Mouse (Mus musculus) cerebellum, postnatal 14 days (tissue): ENCODE data around the gene Fam120b.
A peak's percentile ranks its signal among the peaks of the same experiment; 100 is the strongest.

Source experiments
- DNase-seq, 2 experiments: peaks; one replicate each; pipeline ENCODE4 v3.0.0; 2021; ENCODE audit warnings: mixed read lengths in 2 of 2

Gene Fam120b

DNA sequence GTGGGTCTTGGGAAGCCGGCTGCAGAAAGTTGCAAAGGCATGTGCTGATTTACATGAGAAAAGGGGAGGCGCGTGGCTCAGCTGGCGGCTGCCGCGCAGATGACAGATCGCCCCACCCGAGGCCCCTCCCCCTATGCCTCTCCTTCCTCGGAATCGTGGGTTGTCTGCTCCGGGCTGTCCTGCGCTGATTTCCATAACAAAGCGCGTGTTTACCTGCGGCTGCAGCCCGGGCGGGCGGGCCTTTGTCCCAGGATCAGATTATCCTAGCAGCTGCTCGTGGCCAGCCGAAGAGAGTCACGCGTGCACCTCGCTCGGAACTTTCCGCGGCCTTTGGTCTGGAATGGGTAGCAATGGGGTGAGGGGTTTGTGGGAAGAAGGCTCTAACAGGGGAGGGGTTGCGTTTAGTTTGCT, 15.4 kb upstream of the Fam120b start:
- no peak for DNase-seq

DNA sequence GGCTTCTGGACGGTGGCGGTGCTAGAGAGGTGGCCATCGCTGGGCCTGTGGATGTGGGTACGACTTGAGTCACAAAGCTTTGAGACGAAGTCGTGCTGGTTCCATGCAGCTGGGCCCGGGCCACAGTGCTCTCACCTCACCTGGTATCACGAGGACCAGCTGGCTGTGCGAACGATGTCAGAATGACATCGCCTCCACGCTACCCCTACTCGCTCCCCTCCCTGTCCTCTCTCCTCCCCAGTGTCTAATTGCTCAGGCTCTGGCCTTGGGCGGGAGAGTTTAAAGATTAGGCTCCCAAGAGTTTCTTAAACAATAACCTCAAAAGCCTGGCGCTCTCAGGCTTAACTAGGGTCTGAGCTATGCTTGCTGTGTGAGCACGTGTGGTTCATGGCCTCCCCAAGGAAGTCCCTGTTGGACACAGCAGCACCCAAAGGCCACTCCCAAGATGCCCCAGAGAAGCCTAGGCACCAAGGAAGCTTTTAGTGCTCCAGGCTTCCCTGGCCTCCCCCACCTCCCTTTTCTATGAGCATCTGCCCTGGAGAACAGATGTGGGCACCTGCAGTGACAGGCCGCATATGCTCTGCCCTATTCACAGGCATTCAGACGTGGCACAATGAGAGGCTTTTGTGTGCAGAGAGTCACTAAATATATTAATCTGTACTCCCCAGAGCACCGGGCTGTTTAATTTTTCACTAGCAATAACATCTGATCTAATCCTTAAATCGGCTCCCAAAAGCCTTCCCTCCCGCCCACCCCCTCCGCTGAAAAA, 14.7 kb upstream of the Fam120b start:
- no peak for DNase-seq

DNA sequence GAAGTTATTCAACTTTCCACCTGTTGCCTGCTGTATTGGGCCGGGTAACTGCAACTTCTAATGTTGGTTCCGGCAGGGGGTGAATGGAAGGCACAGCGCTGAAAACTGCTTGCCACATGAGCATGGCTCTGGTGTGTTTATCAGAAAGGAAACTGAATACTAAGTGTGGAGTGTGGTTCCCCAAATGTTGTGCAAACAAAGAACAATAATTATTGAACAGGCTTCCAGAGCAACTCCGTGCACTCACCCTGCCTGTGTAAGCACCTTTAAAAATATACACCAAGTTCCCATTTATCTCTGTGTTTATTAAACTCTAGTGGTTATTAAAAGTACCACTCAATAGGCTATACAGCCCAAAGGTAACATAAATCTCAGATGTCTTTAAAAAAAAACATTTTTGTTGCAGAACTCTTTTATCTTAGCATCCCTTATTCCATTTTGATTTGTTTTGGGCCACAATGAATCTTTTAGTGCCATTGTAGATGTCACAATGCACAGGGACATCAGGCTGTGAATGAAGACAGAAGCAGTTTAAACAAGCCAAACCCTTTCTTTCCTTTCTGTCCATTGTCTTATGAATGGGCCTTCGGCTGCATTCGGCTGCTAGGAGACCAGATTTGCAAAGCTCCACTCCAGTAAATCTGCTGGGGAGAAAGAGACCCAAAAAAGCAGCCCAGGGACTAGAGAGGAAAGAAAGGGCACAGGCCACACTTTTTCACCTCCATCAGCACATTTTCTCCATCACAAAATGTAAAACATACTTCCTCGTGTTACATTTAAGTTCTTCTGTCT, 13.9 kb upstream of the Fam120b start:
- no peak for DNase-seq

DNA sequence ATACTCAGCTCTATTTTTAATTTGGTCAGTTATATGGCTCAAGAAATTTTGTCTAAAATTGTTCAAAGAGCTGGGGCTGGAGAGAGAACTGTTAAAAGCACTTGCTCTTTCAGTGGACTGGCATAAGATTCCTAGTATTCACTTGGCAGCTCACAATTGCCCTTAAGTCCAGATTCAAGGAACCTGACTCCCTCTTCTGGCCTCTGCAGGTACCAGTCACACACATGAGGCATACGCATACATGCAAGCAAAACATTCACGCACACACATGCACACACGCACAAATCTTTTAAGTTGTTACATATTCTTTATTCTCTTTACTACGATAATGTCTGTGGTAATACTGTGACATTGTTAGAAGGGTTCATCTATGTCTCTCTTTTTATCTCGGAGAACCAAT, 12.6 kb upstream of the Fam120b start:
- DNase-seq = no peak

DNA sequence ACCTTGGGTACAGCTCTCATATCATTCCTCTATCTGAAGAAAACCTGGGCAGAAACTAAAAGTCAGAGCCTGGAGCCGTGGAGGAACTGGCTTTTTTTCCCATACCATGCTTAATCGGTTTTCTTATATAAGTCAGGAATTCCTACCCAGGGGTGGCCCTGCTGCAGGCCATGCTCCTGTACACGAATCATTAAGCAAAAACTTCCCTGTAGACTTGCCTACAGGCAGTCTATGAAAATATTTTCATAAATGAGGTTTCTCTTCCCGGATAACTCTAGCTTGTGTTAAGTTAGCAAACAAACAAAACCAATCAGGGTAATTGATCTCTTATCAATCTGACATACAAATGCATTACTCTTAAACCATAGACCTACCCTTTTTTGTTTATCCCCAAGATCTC, 7.1 kb upstream of the Fam120b start:
- DNase-seq = no peak

DNA sequence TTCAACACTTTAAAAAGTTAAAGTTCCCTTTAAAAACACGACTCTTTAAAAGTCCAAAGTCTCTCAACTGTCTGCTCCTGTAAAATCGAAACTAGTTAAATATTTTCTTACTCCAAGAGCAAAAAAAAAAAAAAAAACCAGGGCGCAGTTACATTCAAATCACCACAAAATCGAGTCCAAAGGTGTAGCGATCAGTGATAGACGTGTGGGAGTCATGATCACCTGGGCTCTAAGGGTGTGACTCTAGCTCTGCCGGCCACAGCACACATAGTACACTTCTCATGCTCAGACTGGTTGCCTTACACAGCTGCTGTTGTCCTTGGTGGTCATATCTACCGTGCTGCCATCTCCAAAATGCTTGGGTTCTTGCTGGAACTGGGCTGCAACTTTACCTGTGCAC, 6.6 kb upstream of the Fam120b start:
- DNase-seq = no peak

DNA sequence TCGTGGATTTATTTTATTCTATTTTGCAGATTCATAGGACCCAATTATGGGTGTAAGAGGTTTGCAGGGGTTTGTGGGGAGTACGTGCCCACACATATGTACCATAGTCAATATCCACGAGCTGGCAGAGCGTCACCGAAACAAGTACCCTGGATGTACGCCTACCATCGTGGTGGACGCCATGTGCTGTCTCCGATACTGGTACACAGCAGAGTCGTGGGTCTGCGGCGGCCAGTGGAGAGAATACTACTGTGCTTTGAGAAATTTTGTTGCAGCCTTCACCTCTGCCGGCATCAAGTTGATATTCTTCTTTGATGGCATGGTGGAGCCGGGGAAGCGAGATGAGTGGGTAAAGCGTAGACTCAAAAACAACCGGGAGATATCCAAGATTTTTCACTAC, 5.7 kb downstream of the Fam120b start:
- no peak for DNase-seq

DNA sequence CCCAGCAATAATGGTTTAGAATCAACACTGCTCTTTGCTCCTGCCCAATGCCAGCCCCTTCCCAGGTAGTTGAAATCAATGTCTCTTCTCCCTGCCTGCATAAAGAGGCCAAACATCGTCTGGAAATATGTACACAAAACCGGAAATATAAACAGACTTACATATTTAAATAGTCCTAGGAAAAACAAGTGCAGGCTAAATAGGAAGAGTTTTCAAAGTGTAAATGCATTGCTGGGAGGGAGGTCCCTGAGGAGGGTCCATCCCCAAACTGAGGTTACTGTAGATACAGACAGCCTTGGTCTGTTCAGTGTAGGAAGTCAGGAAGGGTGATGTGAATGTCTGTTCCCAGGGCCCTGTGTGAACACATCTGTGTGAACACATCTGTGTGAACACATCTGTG, 10.6 kb downstream of the Fam120b start:
- no peak for DNase-seq

DNA sequence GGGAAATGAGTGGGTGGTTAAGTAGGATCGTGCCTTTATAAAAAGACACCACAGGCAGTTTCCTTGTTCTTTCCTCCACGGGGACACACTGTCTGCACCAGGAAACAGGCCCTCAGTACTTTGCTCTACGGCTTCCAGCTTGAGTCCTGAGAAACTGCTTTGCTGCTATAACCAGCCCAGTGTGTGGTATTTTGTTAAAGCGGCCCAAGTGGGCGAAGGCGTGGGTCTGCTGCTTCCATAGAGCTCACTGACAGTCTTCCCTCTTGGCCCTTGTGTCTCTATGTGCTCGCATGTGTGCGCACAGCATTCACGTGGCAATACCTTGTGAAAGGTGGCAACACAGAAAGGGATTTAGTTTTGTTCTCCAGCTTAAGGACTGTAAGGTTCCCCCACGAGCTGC, 13.3 kb downstream of the Fam120b start:
- no peak for DNase-seq

DNA sequence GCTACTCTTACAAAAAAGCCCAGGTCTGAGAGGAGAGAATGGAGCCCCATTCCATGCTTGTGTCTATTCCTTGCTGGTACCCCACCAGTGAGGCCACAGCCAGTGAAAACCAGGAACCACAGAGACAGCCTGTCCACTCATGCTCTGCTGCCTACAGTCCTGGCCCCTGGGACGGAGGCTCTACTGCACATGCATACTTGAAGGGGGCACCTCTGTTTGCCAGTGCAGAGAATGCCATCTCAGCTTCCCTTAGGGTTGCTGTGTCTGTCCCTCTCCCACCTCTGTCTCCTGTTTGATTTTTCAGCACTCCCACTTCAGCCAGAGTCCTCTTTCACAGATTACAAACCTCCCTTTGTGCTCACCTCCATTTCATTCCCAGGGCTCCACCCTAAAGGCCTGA, 14.9 kb downstream of the Fam120b start:
- no peak for DNase-seq

DNA sequence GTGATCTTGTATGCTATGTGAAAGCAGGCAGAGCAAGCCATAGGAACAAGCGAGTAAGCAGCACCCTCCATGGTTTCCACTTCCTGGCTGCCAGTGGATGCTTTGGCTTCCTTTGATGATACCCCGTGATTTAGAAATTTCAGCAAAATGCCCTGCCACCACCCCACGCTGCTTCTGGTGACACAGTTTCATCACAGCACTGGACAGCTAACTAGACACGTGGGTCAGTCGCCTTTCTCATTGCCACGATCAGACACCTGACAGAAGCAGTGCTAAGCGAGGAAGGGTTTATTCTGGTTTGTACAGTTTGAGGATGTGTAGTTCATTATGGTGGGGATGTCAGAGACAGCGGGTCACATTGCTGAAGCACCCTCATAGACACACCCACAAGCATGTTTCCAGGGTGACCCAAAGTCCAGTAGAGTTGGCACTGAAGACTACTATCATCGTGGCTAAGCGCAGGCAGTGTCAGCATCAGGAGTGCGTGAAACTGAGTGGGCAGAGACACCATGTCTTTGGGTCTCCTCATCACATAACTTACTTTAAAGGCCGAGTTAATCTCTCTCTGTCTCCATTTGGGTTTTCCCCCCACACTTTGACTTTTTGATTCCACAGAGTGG, 20.7 kb downstream of the Fam120b start:
- no peak for DNase-seq

DNA sequence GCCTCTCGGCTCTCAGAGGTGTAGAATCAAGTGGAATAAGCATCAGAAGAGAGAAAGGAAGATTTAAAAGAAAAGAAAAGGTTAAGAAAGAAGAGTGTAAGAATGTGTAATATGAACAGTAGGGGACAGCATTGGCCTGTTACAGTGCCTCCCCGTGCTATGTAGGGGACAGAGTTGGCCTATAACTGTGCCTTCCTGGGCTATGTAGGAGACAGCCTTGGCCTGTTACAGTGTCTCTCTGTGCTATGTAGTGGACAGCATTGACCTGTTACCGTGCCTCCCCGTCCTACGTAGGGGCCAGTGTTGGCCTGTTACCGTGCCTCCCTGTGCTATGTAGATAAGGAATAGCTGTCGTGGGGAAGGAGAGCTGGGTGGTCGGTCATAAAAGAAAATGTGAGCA, 23.5 kb downstream of the Fam120b start:
- DNase-seq = no peak

DNA sequence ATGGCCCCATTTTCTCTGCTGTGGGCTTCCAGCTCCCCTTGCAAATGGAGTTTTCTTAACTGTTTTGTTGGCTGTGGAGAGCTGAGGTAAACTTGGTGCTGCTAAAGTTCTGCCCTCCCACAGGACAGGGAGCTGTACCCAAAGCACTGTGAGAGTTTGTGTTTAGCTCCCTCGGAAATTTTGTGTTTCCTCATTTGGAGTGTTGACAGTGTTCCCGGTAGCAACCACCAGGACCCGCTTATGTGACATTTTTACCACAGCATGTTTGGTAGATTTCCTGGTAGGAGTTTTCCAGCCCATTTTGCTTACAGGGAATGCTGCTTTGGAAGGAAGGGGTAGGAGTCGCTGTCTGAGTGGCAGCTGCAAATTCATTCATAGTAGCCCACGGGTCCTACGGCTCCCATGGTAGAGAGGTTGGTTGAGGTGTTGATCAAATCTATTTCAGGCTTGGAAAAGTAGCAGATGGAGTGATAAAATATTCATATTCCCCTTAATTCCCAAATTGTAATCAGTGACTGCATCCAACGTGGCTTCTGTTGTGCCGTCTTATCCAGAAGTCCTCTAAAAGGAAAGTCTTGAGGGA, 24.1 kb downstream of the Fam120b start:
- no peak for DNase-seq

DNA sequence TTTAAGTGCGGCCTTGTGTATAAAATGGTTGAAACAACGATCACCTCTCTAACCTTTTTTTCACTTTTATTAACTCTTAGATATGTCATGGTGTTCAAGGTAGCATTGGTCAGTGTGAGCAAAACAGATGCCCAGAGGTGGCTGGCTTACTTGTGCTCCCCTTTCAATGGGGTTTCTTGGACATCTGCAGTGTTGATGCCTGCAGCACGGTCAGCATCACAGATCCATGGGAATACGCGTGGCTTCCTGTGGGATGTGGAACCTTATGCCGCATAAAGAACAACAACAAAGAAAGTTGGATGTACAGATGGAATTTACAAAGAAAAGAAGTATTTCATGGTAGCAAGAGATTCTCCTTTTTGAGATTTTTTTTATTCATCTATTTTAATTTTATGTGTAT, 25.4 kb downstream of the Fam120b start:
- DNase-seq = no peak

DNA sequence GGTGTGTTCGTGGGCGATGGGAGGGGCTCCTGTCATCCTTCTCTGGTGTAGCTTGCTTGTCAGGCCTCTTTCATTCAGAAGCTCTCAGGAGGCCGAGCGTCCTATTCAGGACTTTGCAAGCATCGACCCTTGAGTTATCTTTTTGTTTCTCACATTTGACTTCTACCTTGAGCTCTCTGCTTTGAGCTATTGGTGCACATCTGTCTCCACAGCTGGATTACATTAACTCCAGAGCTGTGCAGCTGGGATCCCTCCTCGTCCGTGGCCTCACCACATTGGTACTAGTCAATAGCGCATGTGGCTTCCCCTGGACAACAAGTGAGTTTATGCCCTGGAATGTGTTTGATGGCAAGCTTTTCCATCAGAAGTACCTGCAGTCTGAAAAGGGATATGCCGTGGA, 26.7 kb downstream of the Fam120b start:
- DNase-seq = no peak

DNA sequence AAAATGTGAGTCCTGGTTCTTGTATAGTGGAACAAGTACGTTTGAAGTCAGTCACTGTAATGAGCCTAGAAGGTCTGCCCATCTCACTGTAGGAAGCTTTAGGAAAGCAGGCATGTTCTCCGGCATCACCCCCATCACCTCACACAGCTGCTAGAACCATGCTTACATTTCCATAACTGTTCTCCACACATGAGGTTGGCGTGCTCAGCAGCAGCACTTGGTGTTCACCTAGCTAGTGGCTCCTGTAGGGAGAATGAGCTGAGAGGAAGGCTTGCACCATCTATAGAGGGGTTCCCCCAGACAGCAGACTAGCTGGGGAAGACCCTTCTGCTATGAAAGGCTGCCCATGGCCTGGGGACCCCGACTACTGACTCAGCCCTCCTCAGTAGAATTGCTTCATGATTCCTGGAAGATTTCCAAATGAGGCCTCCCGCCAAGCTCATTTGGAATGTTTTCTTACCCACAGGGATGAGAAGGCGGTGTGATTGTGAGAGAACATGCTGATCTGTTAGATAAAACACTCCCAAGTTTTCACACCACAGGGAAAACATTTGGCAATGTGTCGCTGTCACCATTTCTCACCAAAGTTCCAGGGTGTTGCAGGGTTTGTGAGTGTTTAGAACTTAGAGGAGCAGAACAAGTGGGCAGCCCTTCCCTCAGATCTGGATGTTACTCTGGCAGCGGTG, 27.2 kb downstream of the Fam120b start:
- no peak for DNase-seq

DNA sequence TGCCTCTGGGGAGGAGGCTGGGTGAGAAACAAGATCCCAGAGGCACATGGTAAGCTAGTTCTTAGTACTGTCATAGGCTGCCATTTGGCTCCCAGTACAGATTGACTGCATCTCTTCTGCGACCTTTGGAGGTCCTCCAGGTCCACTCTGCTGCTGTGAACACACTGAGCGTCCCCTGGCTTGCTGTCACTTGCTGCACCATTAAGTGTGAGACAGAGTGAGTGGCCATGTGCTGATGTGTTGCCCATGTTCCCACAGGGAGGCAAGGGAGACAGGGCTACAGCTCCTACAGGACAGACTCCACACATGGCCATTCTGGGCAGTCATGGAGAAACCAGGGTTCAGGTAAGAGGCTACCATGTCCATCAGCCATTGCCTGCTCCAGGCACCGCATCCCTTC, 29.9 kb downstream of the Fam120b start:
- DNase-seq = no peak

DNA sequence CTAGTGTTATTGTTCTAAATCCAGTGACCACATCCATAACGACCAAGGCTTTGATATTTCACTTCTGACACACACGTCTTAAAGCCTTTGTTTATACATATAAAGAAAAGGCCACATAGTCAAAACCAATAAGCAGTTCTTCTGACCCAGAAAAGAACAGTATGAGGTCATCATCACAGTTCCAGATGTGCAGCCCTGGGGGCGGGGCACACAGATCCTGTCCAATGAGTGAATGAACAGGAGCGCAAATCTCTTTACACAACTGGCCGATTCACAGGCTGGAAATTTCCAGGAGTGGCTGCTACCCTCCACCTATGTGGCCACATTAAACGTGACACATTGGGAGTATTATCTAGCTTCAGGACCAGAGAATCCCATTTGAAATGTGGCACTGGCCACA, 33.4 kb downstream of the Fam120b start:
- no peak for DNase-seq

DNA sequence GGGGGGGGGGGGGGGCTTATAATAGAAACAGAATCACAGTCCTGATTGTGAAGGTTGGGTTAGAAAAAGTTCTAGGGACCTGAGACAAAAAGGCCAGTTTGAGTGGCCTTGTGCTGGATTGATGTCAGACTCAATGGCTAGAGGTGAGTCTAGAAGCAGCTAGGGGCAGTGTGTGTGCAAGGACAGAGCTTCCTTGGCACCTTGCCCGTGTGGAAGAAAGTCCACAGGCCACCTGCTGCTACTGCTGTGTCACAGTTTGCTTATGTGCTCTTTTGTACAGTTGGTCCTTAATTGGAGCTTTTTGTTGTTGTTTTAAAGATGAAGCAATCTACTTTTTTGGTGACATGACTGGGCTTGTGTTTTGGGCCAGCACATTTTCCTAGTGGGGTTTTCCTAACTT, 33.9 kb downstream of the Fam120b start:
- peak; percentile 40 to 42 for DNase-seq

DNA sequence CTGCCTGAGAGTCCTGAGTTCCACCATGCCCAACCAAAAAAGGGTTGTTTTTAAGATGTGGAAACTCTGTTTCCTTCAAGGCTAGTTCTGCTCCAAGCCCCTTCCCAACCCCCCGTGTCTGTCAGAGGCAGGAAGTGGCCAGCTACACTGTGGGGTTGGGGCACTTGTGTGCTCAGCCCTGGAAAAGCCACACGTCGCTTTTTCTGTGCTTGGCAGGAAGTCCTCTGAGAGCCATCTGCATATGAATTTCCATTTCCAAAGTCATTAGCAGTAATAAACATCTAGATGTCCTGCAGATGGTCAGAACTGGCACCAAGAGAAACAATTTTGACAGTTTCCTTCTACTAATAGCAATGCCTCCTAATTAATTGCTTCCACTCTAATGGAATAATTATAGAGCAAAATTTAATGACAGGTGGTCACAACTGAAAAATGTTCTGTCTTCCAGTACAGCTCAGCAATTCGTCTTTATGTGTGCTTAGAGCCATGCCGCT, 35.1 kb downstream of the Fam120b start:
- peak; percentile 63 to 76 for DNase-seq

DNA sequence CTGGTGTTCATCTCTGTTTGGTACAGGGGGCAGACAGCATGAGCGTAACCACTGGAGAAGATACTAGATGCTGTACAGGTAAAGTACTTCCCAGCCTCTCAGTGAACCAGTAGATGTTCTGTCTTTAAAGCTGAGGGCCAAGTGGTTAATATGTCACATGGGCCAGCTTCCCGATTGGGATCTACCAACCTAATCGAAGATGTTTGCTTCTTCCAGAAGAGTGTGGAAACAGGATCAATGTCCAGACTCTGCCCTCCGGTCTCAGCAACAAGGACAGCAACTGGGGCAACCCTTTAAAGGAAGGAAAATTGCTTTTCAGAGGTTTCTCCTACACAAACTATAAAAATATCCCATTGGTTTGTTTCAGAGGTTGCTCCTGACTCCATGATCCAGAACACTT, 35.5 kb downstream of the Fam120b start:
- peak in 1 of 2 experiments; percentile 23 for DNase-seq

DNA sequence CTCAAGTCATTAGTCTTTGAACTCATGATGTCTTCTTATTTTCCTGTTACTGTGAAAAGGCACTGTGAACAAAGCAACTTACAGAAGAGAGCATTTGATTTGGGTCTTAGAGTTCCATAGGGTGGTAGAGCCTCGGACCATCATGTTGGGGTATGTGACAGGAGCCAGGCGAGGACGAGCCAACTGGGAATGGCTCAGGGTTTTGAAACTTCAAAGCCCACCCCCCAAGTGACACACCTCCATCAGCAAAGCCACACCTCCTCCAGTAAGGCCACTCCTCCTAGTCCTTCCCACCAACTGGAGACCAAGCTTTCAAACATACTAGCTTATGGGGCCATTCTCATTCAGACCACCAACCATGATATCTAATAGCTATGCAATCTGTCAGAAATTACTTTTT, 36.0 kb downstream of the Fam120b start:
- DNase-seq = no peak

DNA sequence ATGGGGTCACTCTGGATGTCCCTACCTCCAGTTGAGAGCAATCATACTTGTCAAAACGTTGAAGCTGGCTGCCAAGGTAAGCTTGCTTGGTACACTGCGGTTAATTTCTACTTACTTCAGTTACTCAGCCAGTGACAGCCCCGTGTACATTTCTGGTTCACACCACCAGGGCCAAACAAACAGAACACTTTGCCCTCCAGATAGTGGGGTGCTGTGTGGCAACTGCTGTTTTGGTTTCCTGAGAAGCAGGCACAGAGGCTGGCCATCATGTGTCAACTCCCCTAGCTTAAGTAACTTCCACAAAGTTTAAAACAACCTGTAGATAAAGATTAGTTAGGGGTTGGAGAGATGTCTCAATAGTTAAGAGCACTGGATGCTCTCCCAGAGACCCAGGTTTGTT, 38.7 kb downstream of the Fam120b start:
- DNase-seq = no peak
